Mouse (Mus musculus) lung, adult 2 months (tissue): ENCODE measurements around the gene Fam71b. TPM values are rescaled to one million over a fixed set of nuclear protein-coding genes. Genes with fewer than 3 reads are reported as not detected.
A peak's percentile ranks its signal among the peaks of the same experiment; 100 is the strongest.
"Not testable (repeated sequence)": the region's sequence is repeated elsewhere in the genome, so short reads cannot be mapped to it uniquely, and the experiment has no call there.

Experiments used
- DNase-seq: peaks from one replicate; pipeline ENCODE4 v3.0.0; 2022
- H3K4me1 ChIP-seq: fragments of 200-500 bp; 2 replicates; pipeline ENCODE4 v1.6.1; 2011; ENCODE audit warnings: low read length; ENCODE audit not compliant: control insufficient read depth, insufficient read depth
- H3K4me3 ChIP-seq: fragments of 200-500 bp; replicated peaks from 2 replicates; pipeline ENCODE3; 2011; ENCODE audit warnings: low read depth, mild to moderate bottlenecking, control low read depth, low read length; ENCODE audit errors: extremely low read depth
- CTCF ChIP-seq: fragments of 200-500 bp; IDR thresholded peaks from 2 replicates; pipeline ENCODE4 v1.5.1; 2011; ENCODE audit warnings: mild to moderate bottlenecking, low read length, control low read depth; ENCODE audit not compliant: insufficient read depth
- POLR2A ChIP-seq: fragments of 200-500 bp; IDR thresholded peaks from 2 replicates; pipeline ENCODE4 v1.6.1; 2011; ENCODE audit warnings: low read depth, mild to moderate bottlenecking, control low read depth, low read length, borderline replicate concordance; ENCODE audit errors: extremely low read depth
- WGBS: fragments of 180-500 bp; shearing (Covaris S2); methylation state at CpG from one replicate; pipeline ENCODE4 v1.1.7; 2018; 5-methylcytosine and 5-hydroxymethylcytosine counted together
- polyA plus RNA-seq: library from polyadenylated mRNA; depleted of rRNA; stranded (reverse); fragments of >200 nt; gene quantifications from 2 replicates; pipeline ENCODE4 v1.2.3, GENCODE M21; 2012

The Fam71b gene
- polyA plus RNA-seq, 1 experiment: 0.41 TPM

DNA sequence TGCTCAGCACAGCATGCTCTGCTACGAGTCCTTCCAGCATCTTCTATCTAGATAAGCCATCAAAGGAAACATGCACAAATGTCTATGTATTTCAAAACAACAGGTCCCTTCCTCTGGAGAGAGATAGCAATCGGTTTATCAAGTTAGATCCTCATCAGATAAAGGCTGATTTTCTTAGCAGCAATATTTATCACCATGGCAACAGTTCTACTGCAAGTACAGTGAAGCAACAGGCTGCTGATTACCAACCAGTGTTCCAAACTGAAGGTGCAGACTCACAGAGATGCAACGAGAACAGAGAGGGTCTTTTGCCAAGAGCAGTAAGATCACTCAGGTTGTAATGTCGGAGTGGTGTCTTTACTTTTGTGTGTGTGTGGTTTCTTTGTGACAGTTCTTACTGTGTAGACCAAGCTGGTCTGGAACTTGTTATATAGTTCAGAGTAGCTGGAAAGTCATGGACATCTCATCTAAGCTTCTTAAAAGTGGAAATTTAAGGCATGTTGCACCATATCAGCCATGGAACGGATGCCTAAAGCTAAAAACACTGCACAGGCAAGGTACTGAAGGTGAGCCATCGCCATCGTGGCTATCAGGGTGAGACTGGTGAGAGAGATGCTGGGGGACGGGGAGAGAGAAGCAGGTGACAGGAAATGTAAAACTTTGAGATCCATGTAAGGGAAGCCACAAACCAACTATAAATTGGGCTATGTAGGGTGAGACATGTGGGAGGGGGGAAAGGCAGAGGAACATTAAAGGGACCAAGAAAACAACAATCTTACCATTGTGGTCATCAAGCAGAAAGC is 24.9 kb downstream of the Fam71b start:
- no peak for DNase-seq
- no peak for TF ChIP-seq CTCF
- no peak for TF ChIP-seq POLR2A
- WGBS: 59% methylated on average over 8 of the region's 8 CpGs
- Histone ChIP-seq H3K4me1 (no peaks in the 10 kb centered on the region), H3K4me3 (no peak overlapping the region)

DNA sequence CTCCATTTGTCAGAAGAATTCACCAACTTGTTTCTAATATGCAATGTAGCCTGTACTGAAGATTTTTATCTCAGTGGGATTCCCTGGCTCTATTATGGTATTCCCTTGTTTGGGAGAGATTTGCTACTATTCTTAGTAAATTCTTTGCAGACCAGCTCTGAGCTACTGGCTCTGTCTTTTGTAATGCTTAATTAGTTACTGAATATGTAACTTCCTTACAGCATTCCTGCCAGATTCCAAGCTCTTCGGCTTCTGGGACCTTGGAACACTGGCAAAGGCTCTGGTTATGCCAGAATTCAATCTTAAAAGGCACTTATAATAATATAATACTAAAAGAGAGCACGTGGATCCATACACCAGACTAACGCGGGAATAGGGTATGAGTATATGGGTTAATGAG is 31.8 kb downstream of the Fam71b start:
- H3K4me1 ChIP-seq, H3K4me3 ChIP-seq, DNase-seq: not testable (repeated sequence)
- WGBS: 51% methylated on average over 4 of the region's 4 CpGs

DNA sequence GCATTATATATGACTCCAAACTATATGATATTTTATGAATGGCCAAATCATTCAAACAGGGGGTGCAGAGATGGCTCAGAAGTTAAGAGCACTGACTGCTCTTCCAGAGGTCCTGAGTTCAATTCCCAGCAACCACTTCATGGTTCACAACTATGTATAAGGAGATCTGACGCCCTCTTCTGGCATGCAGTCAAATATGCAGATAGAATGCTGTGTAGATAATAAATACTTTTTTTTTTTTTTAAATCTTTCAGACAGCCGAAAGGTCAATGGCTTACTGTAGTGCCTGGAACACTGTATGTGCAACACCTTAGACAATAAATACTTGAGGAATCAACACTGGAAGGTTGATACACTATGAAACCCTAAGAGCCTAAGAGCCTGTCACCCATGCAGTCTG is 33.8 kb downstream of the Fam71b start:
- DNase-seq: no peak
- no peak for TF ChIP-seq POLR2A
- TF ChIP-seq CTCF: no peak
- no peaks in the 10 kb centered on the region for H3K4me1 ChIP-seq
- WGBS: 89% methylated on average over 2 of the region's 2 CpGs
- H3K4me3 ChIP-seq: no peak overlapping the region

DNA sequence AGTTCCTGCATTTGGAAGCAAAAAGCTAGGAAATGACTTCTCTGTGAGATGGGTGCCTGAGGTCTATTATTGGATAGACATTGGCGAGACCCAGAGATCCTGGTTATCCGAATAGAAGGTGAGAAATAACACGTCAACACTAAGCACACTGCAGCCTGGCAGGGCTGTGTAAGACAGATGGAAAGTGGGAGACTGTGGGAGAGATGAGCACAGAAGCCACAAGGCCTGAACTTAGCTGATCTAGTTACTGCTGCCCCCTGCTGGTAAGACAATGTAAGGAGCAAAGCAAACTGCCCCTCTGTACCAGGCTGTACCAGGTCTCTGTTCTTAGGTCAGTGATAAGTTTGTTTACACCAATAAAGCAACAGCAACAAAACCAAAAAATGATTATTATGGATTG is 34.8 kb downstream of the Fam71b start:
- TF ChIP-seq CTCF (peak; percentile 71), POLR2A (no peak)
- Histone ChIP-seq H3K4me1 (no peaks in the 10 kb centered on the region; the same call in 1 of the 2 replicates), H3K4me3 (no peak overlapping the region)
- DNase-seq: peak; percentile 43
- 27% methylated on average over 3 of the region's 3 CpGs for WGBS

DNA sequence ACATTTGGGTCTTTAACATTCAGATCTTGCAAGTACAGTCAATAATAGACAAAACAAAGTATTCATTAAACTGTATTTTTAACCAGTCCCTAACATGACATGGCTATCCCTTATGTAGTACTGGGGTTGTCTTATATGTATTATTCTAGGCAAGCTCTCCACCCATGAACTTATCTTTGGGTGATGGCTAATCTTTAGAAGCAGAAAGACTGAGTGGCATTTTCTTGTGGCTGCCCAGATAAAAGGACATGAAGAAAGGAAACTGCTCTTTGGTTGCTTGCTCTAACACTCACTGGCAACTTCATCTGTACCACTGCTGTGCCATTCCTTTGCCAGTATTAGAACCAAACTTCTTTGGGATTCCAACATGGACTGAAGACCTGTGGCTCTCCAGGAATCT is 39.0 kb downstream of the Fam71b start:
- TF ChIP-seq POLR2A: no peak
- TF ChIP-seq CTCF: no peak
- Histone ChIP-seq H3K4me1 (peaks cover 3% of the 10 kb centered on the region), H3K4me3 (no peak overlapping the region)
- no peak for DNase-seq

DNA sequence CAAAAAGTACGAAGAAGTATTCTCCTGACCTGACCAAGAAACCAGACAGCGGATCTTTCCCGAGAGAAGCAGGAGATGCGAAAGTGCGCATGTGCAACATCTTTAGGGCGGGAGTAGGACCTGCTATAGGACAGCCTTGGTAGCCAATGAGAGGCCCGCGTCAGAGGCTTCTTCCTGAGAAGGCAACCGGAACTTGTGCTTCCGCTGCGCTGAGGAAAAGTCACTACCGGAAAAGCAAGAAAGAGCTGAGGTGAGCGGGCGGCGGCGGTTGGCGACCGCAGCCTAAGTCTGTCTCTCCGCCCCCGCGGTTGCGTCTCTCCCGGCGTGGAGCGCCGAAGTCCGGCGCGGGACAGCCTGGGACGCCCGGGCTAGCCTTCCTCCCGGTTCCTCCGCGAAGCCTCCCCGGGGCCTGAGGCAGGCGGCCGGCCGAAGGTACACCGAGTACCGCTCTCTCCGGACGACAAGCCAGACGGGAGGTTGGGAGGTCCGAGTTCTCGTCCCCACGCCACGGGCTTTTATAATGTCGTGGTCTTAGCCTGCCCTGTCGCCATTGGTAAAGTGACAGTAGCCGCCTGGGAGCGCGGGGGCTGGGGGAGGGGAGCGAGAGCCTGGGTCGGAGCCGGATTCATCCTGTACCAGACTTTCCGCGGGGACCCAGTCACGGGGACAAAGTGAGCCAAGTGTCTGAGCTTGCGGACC is 40.5 kb downstream of the Fam71b start, which contains the start of gene Med7:
TSS of gene Med7 (plus strand) at position 166 of the 699 bp plus-strand sequence.
- Histone ChIP-seq H3K4me1 (peaks cover 3% of the 10 kb centered on the region), H3K4me3 (peak within 1 kb of the TSS; percentile 78)
- under 1% methylated on average over 59 of the region's 59 CpGs for WGBS
- no peak for TF ChIP-seq CTCF
- peak; percentile 75 for TF ChIP-seq POLR2A
- DNase-seq: peak; percentile 89

DNA sequence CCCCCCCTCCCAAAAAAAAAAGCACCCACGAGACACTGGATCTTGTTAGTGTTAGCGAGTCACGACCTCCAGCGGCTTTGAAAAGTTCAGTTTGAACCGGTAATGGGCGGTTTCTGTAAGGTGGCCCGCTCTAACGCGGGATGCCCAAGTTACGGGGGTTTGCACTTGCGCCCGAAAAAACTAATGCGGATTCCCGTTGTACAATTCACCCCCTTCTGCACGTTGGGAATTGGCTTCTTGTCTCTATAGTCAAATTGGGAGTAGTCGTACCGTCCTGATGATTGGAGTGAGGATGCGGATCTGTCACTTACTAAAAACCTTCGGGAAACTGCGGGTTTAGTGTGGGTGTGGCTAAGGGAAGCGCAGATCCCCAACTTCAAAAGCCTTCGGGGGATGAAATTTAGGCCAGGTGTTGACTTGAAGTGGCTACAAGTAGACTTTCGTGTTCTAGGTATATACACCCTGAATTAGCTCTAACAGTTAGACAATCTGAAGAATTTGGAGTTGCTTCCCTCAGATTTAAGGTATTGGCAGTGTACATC is 41.2 kb downstream of the Fam71b start:
- peak; percentile 31 for DNase-seq
- peak overlapping the region; percentile 78 for H3K4me3 ChIP-seq
- H3K4me1 ChIP-seq: peaks cover 3% of the 10 kb centered on the region
- 1% methylated on average over 23 of the region's 23 CpGs for WGBS
- no peak for TF ChIP-seq POLR2A
- TF ChIP-seq CTCF: no peak

DNA sequence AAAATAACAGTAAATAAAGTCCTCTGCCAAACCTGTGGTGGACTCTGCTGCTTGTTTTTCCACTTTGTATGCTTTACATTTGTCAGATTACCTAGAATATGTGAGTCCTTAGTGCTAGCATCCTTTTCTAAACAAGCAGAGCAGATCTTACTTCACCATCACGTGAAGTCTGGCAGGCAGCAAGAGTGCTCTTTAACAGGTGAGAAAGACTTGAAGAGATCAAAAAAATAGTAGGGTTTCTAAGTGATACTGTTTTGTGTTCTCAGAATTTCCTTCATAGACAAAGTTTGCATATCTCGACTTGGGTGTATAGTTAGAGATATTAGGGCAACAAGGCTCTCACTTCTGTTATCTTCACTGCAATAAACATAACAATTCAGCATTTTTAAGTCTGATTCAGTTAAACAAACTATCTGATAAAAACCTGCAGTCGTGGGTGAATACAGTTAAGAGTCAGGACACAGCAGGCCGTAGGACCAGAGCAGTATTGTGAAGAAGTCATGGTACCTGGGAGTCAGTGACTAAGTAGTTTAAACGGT is 42.7 kb downstream of the Fam71b start:
- no peak for DNase-seq
- Histone ChIP-seq H3K4me1 (peaks cover 5% of the 10 kb centered on the region), H3K4me3 (no peak overlapping the region)
- 80% methylated on average over 5 of the region's 5 CpGs for WGBS
- TF ChIP-seq CTCF (no peak), POLR2A (no peak)

DNA sequence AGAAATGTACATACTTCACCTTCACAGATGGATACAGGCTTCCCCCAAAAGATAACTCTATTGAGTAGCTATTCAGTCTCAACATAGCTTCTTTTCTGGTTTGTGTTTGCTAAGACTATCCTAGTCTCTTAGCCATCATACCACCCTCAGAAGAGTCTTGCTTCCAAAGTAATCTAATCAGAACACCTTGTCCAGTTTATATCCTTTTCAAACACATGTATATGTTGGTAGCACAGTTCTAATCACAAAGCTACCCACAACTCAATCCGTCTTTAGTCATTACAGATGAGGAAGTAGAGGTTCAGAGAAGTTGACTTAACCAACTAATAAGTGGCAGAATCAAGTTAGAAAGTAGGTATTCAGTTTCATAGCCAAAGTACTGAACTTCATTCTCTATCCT is 45.4 kb downstream of the Fam71b start:
- no peak for DNase-seq
- H3K4me3 ChIP-seq: no peak overlapping the region
- WGBS: 65% methylated on average over 1 of the region's 1 CpGs
- peaks cover 5% of the 10 kb centered on the region for H3K4me1 ChIP-seq
- no peak for TF ChIP-seq CTCF
- TF ChIP-seq POLR2A: no peak

DNA sequence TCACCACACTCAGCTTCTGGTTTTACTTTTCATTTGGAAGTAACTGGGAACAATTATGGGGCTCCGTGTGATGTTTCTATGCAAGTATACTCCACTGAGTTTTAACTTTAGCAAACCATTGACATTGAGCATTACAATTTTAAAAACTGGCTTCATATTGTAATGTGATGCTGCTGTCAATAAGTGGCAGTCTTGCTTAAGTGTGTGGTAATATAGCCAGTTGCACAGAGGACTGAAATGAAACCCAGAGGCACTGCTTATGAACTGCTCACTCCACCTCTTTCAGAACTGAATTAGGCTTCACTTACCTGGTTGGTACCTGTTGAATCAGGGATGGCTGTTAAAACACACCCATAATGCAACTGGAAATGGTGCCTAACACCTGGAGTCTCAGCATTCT is 46.8 kb downstream of the Fam71b start:
- H3K4me1 ChIP-seq: peaks cover 2% of the 10 kb centered on the region
- H3K4me3 ChIP-seq: no peak overlapping the region
- TF ChIP-seq CTCF (no peak), POLR2A (no peak)
- WGBS: 87% methylated on average over 1 of the region's 1 CpGs
- DNase-seq: no peak
